Mouse (Mus musculus): Measurements from ENCODE around the gene Serpinb1a. TPM values are rescaled to one million over a fixed set of nuclear protein-coding genes. Genes with fewer than 3 reads are reported as not detected.
"Not testable (repeated sequence)": the region's sequence is repeated elsewhere in the genome, so short reads cannot be mapped to it uniquely, and the experiment has no call there.

Serpinb1a gene
- total RNA-seq (2021), result 10 to 100 TPM; 32.7 to 41.3 TPM
- long read RNA-seq, experiment 1, transcript Serpinb1a-201 (7 exons, 1,918 nt), result major isoform, 33 of 35 reads
- long read RNA-seq, experiment 1, partial matches to known transcripts, result 1 of 35 reads
- long read RNA-seq, experiment 1, other reads (novel, unspliced or antisense), result 1 of 35 reads
- long read RNA-seq, experiment 2, transcript Serpinb1a-201 (7 exons, 1,918 nt), result major isoform, 35 of 39 reads
- long read RNA-seq, experiment 2, partial matches to known transcripts, result 2 of 39 reads
- long read RNA-seq, experiment 2, other reads (novel, unspliced or antisense), result 2 of 39 reads

GRCm38 (mm10) chr13:32850668-32851404 is at the start of gene Serpinb1a:
TSS of gene Serpinb1a (minus strand) at chr13:32851185.
- DNase-seq (ENCODE audit: low spot score in 2 of 2), result peak in 1 of 2 experiments; percentile 34

- DNase-seq (ENCODE audit: low spot score in 2 of 2), result no peak
Measured at GRCm38 (mm10) chr13:32900639-32901038, 49.7 kb upstream of the Serpinb1a start.

GRCm38 (mm10) chr13:32899114-32899513 is 48.1 kb upstream of the Serpinb1a start:
- DNase-seq (ENCODE audit: low spot score in 2 of 2), result not testable (repeated sequence)

- no peak for DNase-seq (ENCODE audit: low spot score in 2 of 2)
Measured at GRCm38 (mm10) chr13:32898111-32898510, 47.1 kb upstream of the Serpinb1a start, which contains the start of gene Serpinb1c. TSS of gene Serpinb1c (minus strand) at chr13:32898211.

- DNase-seq (ENCODE audit: low spot score in 2 of 2), result no peak
Measured at GRCm38 (mm10) chr13:32896931-32897330, 45.9 kb upstream of the Serpinb1a start.

- DNase-seq (ENCODE audit: low spot score in 2 of 2), result no peak
Measured at GRCm38 (mm10) chr13:32884755-32885154, 33.8 kb upstream of the Serpinb1a start.

GRCm38 (mm10) chr13:32873862-32874261 is 22.9 kb upstream of the Serpinb1a start:
- DNase-seq (ENCODE audit: low spot score in 2 of 2), result no peak

- DNase-seq (ENCODE audit: low spot score in 2 of 2), result no peak
Measured at GRCm38 (mm10) chr13:32868843-32869242, 17.9 kb upstream of the Serpinb1a start.

GRCm38 (mm10) chr13:32868233-32868632 is 17.2 kb upstream of the Serpinb1a start:
- DNase-seq (ENCODE audit: low spot score in 2 of 2), result not testable (repeated sequence)

GRCm38 (mm10) chr13:32867030-32867429 is 16.0 kb upstream of the Serpinb1a start:
- no peak for DNase-seq (ENCODE audit: low spot score in 2 of 2)

- DNase-seq (ENCODE audit: low spot score in 2 of 2), result peak; percentile 33 to 37
Measured at GRCm38 (mm10) chr13:32866484-32866883, 15.5 kb upstream of the Serpinb1a start.

- DNase-seq (ENCODE audit: low spot score in 2 of 2), result no peak
Measured at GRCm38 (mm10) chr13:32865591-32865990, 14.6 kb upstream of the Serpinb1a start.

- DNase-seq (ENCODE audit: low spot score in 2 of 2), result not testable (repeated sequence)
Measured at GRCm38 (mm10) chr13:32864529-32864928, 13.5 kb upstream of the Serpinb1a start.

GRCm38 (mm10) chr13:32863456-32863855 is 12.5 kb upstream of the Serpinb1a start:
- no peak for DNase-seq (ENCODE audit: low spot score in 2 of 2)

- no peak for DNase-seq (ENCODE audit: low spot score in 2 of 2)
Measured at GRCm38 (mm10) chr13:32860821-32861220, 9.8 kb upstream of the Serpinb1a start.

GRCm38 (mm10) chr13:32853073-32853472 is 2.1 kb upstream of the Serpinb1a start:
- DNase-seq (ENCODE audit: low spot score in 2 of 2), result no peak

- DNase-seq (ENCODE audit: low spot score in 2 of 2), result no peak
Measured at GRCm38 (mm10) chr13:32852539-32852938, 1.6 kb upstream of the Serpinb1a start.

- DNase-seq (ENCODE audit: low spot score in 2 of 2), result no peak
Measured at GRCm38 (mm10) chr13:32851967-32852366, 982 bp upstream of the Serpinb1a start.

GRCm38 (mm10) chr13:32850156-32850555 is 829 bp downstream of the Serpinb1a start:
- no peak for DNase-seq (ENCODE audit: low spot score in 2 of 2)

- no peak for DNase-seq (ENCODE audit: low spot score in 2 of 2)
Measured at GRCm38 (mm10) chr13:32849531-32850123, 1.4 kb downstream of the Serpinb1a start.

GRCm38 (mm10) chr13:32849092-32849491 is 1.9 kb downstream of the Serpinb1a start:
- DNase-seq (ENCODE audit: low spot score in 2 of 2), result no peak

- no peak for DNase-seq (ENCODE audit: low spot score in 2 of 2)
Measured at GRCm38 (mm10) chr13:32846221-32846620, 4.8 kb downstream of the Serpinb1a start.
